Mouse (Mus musculus) cerebellum, postnatal 4 days (tissue): ENCODE results near the gene Adcy6.

Experiments
- DNase-seq, 2 experiments: peaks; one replicate each; pipeline ENCODE4 v3.0.0; 2022; ENCODE audit warnings: low spot score in 2 of 2, mixed read lengths in 1 of 2

Gene Adcy6

DNA sequence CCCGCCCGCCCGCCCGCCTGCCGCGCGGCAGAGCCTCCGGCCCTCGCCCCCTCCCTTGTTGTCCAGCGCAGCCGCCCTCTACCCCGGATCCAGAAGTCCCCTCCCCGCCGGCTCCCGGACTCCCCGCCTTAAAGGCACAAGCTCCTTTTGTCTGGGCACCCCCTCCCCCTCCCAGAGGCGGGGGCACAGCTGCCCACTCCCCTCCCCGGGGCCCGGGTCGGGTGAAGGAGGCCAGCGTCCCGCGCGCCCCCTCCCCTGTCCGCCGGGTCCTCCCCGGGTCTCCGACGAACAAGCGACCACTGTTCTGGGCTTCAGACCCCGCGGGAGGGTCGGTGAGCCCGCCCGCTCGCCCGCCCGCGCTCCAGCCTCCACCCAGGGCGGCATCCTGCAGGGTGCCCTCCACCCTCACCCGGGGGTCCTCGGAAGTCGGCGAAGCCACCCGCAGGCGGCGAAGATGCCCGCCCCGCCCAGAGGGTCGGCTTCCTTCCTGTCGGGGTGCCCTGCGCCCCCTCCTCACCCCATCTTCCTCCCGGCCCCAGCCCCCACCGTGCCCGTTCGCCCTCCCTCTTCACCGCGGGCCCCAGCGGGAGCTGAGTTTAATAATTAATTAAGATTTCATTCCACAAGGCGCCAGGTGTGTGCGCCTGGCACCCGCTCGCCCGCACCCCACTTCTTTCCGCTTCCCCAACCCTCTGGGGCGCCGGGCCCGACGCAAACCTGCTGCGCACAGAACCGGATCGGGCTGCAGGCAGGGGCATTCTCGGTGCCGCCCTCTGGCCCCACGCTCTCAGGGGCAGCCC is at the start of gene Adcy6:
Gene Adcy6 (minus strand): TSS at position 746 of the 800 bp plus-strand sequence.
- peak; percentile 63 to 77 for DNase-seq

DNA sequence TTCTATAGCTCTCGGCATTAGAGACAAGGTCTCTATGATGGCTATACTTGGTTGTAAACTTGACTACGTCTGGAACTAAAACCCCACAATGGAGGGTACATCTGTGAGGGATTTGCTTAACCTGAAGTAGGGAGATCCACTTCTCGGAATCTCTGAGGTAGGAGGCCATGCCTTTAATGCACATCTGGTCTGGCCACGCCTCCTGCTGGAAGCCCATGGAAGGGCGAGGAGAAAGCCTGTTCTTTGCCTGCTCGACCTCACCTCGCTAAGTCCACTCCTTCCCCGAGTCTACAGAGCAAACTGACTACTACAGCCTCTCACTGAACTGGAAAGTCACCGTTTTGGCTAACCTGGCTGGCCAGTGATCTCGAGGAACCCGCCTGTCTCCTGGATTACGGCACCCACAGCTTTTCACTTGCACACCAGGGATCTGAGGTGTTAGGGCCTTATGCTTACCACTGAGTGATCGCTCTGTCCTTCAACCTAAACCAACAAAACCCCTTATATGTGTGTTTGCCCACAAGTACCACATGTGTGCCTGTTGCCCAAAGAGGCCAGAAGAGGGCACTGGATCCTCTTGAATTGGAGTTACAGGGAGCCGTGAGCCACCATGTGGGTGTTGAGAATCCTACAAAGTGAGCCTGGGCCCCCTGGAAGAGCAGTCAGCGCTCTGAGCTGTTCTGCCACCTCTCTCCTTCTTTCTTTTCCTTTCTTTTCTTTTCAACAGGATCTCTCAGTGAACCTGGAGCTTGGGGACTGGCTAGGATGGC is 47.3 kb upstream of the Adcy6 start:
- DNase-seq: no peak

DNA sequence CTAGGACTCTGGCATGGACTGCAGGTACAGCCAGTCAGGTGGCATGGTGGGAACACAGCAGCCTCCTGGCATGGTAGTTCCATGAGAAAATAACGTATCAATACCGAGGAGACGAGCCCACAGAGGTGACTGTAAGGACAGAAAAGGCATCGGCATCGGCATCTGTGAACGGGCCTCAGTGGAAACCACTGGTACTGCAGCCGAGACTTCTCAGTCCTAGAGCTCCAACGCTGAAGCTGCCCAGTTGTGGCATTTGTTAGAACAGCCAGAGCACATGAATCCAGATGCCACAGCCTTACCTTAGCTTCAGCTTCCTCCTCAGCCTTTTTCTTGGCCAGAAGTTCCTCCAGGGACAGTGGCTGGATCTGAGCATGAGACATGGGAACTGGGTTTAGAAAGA is 42.3 kb upstream of the Adcy6 start:
- no peak for DNase-seq

DNA sequence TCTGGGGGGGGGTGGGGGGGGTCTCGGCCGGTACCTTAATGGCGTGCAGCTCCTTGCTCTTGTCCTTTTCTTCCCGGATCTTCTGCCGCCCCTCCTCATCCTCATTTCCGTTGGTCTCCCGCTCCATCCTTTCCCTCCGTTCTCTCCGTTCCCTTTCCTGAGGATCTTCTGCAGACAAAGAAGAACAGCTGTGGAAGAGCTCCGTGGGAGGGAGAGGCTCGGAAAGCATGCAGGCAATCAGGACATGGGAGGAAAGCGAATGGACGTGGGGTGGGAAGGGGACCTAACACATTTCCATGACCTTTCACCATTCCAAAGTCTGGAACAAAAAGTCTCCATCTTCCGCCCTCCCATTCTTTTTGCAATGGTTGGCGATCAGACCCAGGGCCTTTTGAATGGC is 41.6 kb upstream of the Adcy6 start:
- no peak for DNase-seq

DNA sequence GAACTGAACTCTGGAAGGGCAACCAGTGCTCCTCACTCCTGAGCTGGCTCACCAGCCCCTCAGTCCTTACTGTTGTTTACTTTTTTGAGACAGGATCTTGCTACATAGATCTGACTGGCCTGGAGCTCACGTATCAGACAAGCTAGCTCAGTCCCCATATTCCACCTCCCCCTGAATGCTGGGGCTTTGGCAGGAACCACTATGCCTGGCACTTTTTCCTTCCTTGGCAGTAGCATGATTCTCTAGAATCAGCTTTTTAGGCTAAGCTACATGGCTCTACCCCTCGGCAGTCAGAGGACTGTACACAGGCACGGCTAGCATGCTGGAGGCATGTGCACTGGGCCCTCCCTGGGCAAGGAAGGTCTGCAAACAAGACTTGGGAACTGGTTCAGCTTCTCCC is 38.2 kb upstream of the Adcy6 start:
- DNase-seq: no peak

DNA sequence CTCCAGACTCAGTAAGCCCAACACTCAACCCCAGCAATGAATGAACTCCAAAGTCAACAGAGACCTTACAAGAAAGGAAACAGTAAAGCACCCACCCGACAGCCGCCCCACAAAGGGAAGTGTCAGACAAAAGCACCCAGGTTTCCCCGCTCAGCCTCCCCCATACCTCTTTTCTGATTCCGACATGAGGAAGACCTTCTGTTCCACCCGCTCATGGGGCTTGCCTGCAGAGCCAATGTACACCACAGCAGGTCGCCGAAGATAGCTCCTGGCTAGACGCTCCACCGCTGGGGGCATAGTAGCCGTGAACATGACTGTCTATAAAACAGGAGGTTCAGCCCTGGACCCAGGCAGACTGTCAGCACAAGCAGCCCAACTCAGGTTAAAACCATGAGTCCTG is 37.4 kb upstream of the Adcy6 start:
- no peak for DNase-seq

DNA sequence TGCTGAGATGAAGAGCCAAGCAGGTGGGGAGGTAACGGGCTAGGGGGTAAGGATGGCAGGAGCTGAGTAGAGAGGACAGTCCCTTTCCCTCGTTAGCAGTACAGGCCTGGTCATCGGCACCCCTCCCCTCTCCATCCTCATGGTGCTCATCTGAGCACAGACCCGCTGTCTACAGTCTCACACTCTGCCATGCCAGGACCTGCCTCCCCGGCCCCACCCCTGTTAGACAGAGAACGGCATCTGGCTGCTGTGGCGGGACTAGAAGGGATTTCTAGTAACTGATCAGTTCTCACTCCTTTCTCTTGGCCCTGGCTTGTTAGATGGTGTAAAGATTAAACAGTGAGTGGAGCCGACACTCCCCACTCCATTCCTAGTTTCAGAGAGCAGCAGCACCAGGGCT is 36.9 kb upstream of the Adcy6 start:
- DNase-seq: no peak

DNA sequence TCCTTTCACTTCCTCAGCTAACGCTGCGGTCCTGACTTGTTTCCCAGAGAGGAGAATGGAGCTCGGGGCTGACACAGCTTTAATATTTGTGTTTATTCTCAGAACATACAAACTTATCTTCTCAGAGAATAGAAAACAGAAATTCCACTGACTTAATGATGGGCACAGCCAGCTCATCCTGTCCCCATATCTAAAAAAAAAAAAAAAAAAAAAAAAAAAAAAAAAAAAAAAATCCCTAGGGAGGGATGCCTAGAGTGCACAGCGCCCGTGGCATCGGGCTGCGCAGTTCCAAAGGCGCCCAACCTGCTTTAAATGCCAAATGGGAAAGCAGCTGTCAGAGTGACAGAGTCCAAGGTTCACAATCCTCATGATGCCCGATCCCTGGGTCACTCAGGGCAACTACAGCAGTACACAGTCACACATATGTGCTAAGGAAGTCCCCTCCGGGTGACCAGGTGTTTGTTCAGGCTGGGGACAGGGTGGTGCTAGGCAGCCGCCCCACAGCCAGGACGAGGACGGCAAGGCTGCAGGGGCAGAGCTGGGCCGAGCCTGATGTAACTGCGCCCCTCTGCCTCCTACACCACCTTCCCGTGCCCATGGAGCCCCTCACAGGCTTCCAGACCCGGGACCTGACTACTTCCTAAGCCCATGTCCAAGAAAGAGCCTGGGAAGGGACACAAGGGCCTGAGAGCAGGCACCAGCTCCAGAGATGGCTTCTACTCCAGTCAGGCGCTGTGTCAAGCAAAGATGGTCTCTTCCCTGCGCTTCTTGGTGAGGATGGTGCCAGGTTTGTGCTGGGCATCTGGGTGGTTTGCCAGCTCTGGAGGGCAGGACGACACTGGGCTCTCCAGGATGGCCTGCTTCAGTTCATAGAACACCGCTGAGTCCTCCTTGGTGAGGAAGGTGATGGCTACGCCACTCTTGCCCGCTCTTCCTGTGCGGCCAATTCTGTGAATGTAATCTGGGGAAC is 35.5 kb upstream of the Adcy6 start:
- no peak for DNase-seq

DNA sequence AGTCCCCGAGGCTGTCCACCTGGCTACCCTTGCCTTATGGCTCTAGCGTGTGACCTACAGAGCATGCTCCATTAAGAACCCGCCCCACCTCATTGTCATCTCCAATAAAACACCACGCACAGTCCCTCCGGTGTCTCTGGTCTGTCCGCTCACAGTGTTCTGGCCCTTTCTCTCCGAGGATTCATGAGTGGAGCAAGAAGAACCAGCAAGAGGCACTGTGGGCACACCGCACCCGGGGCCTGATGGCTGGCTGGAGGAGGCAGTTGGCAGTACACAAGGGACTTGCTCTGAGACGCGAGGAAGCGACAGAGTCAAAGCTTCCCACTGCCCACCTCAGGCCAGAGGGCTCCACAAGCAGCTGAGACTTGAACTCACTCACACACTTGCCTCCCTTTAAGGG is 34.5 kb upstream of the Adcy6 start:
- no peak for DNase-seq

DNA sequence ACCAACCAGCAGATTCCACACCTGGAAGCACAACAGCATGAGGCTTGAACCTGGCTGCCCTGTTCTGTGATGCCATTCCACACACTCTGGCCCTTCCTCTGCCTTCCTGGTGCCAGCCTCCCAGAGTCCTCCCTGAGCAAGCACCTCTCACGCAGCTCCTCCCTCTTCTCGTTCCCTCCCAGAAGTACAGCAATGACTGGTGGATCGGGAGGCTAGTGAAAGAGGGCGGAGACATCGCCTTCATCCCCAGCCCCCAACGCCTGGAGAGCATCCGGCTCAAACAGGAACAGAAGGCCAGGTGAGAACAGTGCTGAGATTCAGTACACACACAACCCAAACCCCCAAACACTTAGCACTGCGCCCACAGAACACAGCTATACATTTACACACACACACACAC is 30.3 kb upstream of the Adcy6 start:
- DNase-seq: no peak

DNA sequence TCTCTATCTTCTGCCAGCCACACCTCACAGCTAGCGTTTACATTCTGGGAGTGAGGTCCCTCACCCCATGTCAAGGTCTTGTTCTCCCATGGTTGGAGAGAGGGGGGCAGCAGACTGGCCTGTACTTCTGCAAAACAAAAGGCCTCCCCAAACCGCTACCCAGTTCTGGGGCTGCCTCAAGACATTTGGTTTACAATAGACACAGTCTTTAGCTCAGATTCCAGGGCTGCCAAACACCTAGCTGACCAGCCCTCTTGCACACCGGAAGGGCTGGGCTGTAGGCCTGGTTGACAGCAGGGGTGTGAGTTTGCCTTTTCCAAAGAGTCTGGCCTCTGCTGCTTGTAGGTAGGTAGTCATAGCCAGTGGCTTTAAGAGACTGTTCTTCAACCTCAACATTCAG is 27.3 kb upstream of the Adcy6 start:
- DNase-seq: no peak

DNA sequence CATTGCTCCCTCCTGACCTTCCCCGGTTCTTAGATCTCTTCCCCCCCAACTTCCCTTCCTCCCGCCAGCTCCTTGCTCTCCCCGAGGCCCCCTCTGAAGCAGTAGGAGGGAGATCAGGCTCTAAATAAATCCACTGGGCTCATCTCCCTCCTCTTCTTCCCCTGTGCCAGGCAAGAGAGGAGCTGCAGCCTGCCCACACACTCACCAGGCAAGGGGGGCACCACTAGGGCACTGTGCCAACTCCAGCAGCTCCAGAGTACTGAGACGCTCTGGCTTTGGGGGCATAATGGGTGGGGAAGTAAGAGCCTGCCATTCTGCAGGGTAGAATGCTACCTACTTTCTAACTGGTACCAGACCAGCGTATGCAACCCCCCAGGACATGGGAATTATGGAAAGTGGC is 26.6 kb upstream of the Adcy6 start:
- peak in 1 of 2 experiments; percentile 59 for DNase-seq

DNA sequence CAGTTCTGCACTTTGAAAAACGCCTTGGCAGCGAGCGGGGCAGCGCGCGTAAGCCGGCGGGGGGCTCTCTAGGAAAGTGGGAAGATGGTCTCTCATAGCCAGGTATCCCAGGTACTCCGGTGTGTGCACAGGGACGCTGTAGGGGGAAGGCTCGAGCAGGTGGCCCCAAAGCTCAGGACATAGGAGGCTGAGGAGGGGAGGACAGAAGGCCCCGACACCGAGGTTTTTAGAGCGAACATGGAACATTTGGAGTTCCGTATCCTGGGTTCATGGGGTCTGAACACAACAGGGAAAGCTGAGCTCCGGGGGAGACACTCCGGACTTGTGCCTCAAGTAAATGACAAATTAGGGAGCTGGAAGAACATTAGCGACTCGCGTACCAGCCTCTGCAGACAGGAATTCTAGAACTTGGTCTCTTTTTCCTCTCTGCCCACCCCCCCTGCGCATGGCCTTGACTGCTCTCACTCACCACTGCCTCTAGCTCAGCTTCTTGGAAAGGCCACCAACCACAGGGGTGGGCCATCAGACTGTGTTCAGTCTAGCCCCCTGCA is 25.5 kb upstream of the Adcy6 start:
- no peak for DNase-seq

DNA sequence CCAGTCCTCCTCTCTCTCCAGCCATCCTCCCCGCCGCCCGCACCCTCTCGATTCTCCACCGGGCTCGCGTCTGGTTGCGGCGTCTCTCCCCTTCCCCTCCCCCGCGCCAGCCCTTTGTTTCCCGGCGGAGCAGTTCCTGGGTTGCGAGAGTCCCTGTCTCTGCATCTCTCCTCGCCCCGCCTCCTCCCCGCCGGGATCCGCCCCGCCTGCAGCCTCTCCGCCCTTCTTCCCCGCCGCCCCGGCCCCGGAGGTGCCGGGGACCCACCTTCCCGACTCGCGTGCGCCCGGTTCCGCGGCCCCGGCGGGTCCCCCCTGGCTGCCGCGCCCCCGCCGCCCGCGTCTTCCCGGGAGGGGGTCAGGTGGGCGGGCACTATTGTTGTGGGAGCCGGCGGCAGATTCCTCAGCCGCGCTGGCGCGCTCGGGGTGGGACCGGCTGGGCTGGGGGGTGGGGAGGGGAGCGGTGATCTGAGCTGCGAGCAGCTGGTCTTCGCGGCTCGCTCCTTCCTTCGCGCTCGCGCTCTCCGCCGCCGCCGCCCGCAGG is 24.7 kb upstream of the Adcy6 start:
- DNase-seq: peak; percentile 61 to 76

DNA sequence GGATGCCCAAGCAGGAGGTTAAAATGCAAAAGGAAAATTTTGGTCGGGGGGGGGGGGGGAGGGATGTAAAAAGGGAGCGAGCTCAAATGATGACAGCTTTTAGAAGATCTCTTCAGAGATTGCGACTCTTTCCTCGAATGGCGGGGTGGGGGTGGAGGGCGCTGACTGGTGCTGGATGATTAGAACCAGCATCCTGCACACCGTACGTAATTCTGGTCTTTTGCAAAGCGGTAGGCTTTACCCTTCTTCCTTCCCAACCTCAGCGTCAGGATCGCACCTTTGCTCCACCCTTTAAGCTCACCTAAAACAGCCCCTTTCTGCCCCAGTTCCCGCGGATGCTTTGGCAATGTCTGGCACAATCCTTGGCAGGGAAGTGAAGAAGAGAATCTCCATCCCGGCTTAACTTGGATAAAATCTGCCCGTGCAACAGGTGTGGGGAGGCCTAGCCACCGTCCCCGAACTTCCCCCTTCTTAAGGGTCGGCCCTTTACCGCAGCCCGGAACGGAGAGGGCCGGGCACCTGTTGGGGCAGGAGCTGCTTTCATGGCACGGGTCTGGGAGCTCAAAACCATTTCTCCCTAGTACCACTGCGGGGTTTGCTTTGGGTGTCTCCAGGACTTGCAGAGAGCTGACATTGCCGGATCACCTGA is 24.1 kb upstream of the Adcy6 start:
- DNase-seq: no peak

DNA sequence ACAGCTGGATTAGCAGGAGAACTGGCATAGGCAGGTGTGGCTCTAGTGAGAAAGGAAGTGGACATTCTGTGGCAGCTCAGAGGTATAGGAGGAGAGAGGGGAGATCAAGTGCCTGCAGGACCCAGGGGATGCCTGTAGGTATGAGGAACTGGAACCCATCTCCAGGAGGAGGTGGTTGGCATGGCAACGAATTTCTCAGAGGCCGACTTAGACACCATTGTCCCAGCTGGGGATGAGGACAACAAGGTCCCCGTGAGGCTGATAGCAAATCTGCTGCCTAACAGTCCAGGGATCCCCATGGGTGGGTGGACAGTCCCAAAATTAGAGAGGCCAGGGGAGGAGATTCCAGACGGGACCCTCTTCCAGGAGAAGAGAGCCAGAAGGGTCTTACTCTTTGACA is 23.0 kb upstream of the Adcy6 start:
- no peak for DNase-seq

DNA sequence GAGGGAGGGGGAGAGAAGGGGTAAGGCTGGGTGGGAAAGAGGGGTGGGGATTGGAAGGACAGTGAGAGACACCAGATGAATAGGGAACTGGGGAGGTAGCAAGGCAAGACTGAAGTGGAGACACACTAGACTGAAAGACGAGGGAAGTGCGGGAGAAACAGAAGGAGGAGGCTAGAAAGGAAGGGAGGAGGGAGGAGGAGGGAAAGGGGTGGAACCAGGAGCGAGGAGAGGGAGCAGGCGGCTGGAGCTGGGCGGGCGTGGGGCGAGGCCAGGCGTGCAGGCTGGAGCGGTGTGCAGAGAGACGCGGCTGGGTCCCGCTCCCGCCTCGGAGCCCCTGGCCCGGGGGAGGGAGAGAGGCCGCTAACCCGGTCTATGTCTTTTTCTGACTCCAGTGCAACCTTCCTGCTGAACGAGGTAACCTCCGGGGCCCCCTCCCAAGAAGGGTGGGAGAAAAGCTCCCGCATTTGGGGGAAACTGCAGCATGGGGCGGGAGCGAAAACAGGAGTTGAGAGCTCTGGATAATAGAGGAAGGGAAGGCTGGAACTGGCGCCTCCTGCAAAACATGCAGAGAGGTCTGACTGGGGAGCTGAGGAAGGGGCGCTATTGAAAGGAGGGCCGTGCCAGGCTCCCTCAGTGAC is 22.4 kb upstream of the Adcy6 start:
- no peak for DNase-seq

DNA sequence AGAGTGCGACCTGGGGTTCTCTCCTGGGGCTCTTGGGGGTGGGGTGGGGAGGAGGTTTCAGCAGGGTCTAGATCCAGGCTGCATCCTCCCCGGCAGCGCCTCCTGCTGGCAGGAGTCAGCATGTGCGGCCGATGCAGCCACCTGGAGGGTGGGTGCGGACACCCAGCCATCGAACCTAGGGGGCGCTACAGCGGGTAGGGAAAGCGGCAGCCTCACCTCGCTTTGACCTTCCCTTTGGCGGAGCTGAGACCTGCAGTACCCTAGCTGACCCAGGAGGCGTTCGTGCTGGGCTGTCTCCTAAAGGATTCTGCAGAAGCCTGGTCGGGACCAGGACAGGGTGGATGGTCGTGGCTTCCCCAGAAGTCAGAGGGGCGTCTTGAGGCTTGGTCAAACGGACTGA is 21.6 kb upstream of the Adcy6 start:
- DNase-seq: peak; percentile 73 to 87

DNA sequence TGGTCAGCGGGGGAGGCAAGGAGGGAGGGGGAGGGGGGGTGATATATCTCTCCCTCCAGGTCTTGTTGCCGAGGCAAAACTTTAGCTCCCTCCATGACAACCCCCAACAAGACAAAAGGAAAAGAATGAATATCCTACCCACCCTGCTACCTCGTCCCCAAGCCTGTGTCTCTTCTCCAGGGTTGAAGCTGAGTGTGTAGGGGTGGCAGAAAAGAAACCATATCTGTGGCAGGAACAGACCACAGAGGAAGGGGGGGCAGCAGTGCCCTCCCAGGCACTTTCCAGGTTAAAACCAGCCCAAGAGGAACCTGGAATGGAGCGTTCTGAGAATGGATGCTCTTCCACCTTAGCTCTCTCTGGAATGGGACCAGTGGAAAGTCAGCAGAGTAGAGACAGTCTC is 20.7 kb upstream of the Adcy6 start, which contains the start of gene Cacnb3:
Gene Cacnb3 (plus strand): TSS at position 301 of the 400 bp plus-strand sequence.
- no peak for DNase-seq

DNA sequence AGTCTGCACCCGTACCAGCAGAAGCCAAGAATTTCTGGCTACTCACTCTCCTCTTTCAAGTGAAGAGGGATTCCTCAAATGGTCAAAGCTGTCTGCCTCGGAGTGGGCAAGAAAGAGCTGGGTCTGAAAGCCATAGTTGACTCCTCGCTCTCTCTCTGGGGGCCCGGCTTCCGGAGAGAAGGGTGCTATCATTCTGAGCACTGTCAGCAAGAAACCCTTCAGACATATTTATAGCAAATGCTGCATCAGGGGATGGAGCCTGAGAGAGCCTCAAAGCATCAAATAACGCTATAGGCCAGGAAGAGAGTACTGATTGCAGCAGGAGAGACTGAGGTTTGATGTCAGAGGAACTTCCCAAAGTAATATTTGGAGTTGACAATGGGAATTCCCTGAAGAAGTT is 19.6 kb upstream of the Adcy6 start:
- DNase-seq: no peak
